Mouse (Mus musculus): ENCODE results near the gene E2f6. TPM values are rescaled to one million over a fixed set of nuclear protein-coding genes. Genes with fewer than 3 reads are reported as not detected.

The E2f6 gene
- total RNA-seq, 2 experiments from 2014 or later = 84.6 to 86.7 TPM

DNA sequence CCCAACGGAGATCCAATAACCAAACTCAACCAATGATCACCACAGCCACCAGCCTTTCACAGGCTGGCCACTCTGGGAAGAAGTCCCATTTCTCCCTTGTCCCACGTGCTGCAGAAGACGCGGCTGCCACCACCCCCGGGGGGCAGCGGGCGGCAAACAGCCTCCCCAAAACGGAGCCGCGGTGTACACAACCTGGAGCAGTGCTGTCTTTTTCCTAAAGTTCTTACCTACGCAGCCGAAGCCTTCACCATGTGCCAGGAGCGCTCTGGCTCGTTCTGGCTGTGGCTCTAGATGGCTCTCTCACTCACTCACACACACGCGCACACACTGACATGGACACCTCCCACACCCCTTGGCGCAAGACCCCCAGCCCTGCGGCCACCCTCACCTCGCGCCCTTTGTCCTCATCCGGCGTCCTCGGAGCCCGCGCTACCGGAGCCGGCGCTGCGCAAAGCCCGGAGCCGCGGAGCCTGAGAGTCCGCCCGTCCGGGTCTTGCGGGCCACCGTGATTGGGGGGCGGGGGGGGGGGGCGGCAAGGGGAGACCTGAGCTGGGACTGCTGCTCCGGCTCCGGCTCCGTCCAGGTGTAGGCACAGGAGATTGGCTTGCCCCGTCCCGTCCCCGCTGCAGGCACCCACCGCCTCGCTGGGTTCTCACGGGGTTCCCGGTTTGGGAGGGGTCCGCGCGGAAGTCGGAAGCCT lies 10.4 kb upstream of the E2f6 start, which contains the start of gene Greb1:
Greb1 (minus strand) TSS at position 628 of the 700 bp plus-strand sequence.
- DNase-seq = no peak

DNA sequence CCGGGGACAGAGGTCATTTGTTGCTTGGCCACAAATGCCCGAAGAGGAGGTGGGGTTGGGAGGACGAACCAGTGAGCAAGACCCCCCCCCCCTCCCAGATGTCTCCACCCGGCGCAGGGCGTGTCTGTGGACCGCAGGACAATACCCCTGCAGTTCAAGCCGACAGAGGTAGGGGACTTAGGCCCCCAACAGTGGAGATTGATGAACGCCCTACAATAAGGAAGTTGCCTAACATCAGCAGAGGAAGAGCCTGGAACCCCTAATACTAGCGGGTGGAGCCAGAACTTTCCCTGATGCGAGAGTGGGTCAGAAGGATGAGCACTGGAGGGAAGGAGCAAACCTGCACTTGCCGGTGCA lies 9.8 kb upstream of the E2f6 start:
- no peak for DNase-seq

DNA sequence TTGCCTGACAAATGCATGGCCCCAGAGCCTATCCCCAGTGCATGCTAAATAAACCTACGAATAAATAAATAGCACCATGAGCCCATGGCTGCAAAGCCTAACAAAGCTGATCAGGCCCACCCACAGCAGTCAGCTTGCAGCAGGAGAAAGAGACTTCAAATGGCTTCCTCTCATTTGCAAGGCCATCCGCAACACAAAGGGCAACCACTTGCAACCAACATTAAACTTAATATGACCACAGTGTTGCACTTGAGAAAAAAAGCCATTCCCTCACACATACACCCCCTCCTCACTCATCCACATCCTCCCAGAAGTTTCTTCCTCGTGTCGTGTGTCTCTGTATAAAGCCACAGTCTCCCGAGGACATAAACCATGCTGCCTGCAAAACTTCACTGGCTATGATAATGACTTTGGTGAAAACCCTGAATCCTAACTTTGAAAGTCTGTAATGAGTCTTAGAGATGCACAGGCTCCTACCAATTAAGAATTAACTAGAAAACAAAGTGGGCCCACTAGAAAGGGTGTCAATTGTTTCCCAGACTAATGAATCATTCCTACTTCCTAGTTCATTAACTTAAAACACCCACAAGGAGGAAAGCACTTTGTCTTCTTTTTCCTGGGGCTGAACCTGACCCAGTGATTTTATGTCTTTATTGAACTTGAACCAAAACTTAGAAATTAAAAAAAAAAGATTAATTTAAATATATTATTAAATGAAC lies 7.4 kb upstream of the E2f6 start:
- DNase-seq = no peak

DNA sequence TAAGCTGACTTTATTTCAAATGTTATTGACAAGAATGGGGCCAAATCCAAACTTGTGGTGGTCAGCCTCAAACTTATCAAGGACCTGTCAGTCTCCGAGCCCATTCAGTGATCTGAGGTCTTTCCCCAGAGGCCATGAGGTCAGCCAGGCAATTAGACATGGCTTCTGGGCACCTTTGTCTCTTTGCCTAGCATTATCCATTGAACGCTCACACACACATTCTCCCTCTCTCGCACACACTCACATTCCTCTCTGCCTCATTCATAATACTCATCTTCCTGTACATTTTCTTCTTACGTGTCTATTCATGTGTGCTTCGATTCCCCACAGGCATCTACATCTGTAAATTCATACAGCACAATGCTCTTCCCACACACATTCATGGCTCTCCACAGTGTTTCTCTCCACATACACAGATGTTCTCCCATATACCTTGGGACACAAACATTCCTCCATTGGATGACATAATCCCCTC lies 6.8 kb upstream of the E2f6 start:
- no peak for DNase-seq

DNA sequence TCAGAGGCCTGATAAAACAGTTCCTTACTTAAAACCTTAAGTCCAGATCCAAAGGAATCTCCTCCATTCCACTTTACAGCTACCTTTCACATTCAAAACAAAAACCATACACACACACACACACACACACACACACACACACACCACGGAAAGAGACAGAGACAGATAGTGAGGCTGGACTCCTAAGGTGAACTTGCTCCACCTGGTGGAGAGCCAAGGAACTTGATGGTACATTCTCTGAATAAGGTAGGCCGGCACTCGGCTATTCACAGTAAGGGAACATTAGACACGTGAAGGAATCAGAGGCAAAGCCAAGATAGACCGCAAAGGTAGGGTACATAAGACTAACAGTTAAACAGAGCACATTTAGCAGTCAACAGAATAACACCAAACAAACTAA lies 5.3 kb upstream of the E2f6 start:
- peak; percentile 73 to 89 for DNase-seq

DNA sequence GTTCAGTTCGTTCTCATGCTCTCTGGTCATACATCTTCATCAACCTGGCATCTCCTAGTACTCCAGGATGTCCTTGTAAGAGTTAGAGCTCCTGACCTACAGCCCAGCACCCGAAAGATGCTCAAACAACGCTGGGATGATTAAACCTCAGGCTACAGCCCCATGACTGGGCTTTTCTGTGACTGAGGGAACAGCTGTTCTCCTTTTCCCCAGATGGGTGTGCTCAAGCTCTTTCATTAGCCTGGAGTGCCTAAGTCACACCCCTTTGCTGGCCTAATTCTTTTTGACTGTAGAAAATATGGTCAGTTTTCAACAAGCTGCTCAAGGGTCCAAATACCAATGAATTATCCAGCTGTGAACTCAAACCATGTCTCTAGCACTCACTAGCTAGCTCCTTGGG lies 2.7 kb upstream of the E2f6 start:
- peak; percentile 42 to 68 for DNase-seq

DNA sequence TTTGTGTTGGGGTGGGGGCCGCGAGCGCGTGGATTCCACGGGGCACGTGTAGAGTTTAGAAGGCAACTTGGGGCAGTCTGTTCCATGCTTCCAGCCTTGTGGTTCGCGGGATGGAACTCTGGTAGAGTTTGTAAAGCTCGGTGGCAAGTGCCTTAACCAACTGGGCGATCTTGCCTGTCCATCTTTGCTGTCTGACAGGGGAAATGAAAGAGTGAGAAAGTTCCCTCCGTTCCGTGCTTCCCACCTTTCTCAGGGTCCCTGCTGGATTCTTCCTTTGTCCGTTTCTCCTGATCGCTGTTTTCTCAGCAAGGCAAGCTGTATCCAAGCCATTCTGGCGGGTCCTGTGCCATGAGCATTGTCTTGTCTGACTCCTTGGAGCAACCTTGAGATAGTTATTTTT lies 714 bp downstream of the E2f6 start:
- peak in 1 of 2 experiments; percentile 40 for DNase-seq

DNA sequence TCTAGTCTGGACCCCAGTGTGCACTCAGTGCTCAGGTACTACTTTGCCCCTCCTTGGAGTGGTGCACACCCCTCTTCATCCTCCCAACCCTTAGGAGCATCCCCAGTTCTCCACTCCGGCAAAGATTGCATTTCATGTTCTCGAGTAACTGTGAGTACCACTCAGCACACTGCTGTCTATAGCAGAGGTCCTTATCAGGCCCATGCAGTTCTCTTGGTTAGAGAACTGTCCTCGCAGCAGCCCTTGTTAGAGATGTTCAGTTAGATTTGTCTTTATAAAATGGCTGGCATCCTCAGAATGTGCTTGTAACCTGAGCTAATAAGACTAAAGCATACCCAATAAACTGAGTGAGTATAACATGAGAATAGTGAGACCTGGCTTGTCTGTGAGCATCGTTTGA lies 6.4 kb downstream of the E2f6 start:
- DNase-seq = no peak

DNA sequence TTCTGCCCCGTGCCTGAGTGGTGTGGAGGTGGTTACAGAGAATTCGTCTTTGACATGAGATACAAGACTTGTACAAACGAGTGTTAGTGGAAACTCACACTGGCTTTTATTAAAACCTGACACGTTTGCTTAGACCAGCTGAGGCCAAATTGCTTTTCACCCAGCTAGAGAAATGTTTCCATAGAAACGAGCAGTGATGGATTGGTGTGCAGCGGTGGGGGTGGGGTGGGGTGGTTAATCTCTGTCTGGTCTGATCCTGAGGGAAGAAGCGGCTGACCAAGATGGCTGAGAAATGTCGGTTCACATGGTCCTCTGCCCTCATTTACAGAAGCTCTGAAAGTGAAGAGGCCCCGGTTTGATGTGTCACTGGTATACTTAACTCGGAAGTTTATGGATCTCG lies 7.8 kb downstream of the E2f6 start:
- DNase-seq = no peak

DNA sequence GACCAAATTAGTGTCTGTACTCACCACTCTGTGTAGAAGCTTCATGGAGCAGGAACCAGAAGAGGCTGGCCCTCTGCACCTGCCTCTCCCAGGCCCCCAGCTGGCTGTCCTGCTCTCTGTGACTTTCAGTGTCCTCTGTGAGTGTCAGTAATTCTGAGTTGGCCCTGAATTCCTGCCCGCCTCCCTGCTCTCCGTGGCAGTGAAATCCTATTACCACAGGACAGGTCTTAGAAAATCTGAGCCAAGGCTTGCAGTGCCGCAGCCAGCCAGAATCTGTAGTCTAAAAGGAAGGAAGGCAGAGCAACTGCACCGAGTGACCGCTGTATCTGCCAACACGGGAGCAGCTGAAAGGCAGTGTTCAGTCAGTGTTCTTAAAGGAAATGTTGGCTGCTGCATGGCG lies 10.0 kb downstream of the E2f6 start:
- DNase-seq = peak; percentile 48 to 62

DNA sequence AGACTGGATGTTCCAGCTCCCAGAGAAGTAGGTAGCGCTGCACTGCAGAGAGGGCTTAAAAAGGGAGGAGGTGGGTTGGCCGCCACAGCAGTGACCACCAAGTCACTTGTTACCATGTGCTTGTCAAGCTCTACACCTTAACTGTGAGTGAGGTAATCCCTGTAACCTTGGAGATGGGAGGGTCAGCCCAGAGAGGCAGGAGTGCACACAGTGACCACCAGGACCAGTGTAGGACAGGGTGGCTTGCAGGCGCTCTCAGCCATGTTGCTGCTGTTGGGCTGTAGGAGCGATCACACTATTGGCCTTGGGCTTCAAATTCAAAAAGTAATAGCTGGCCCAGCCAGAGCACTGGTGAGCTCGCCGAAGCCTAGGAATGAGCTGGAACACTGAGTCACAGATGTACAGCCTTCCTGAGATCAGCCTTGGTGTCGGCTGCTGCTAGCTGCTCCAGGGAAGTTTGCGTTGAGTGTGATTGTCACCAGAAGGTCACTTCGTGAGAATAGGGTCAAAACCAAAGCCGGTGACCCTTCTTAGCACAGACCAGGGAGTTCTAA lies 11.5 kb downstream of the E2f6 start:
- no peak for DNase-seq

DNA sequence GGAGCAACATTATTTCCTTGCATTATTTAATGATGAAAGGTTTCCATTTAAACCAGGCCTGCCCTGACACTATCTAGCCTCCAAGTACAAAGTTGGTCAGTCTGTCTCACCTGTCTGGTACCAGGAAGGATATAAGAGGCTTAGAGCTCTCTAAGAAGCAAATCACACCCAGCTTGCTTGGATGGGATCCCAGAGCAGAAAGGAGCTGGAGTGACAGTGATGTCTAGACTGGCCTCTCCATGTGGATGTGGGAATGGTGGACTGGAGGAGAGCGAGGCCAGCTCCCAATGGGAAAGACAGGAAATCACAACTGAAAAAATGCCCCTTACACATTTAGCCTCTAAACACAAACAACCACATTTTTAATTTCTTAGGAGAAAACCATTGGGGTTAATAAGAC lies 12.9 kb downstream of the E2f6 start:
- DNase-seq = no peak

DNA sequence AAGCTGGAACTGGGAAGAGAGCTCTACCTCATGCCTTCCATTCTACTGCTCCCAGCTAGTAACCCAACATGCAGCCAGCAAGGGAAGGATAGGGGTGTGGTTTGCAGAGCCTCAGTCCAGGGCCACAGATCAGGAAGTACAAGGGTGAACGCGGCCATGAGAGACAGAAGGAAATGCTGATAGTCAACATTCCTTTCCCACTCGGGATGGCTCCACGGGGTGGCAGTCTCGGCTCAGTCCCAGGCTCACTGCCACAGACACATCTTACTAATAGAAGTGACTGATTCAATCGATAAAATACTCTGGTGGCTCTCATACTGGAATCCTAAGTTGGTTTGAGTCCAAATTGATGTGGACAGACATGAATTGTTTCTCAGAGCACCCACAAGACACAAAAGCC lies 17.7 kb downstream of the E2f6 start:
- DNase-seq = peak; percentile 75 to 81

DNA sequence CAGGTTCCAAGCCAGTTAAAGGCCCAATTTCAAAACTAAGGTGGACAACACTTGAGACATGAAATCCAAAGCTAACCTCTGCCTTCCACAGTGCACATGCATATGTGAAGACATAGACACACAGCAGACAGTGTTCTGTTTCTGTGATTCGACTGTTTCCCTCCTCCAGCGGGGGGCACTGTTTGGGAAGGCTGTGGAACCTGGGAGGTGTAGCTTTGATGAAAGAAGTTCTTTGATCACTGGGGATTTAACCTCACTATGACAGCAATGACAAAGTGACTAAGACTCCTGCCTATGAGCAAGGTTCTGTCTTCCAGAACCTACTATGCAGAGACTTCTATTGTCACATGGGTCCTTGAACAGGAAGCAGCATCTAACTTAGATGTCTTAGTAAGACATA lies 19.0 kb downstream of the E2f6 start:
- DNase-seq = no peak

DNA sequence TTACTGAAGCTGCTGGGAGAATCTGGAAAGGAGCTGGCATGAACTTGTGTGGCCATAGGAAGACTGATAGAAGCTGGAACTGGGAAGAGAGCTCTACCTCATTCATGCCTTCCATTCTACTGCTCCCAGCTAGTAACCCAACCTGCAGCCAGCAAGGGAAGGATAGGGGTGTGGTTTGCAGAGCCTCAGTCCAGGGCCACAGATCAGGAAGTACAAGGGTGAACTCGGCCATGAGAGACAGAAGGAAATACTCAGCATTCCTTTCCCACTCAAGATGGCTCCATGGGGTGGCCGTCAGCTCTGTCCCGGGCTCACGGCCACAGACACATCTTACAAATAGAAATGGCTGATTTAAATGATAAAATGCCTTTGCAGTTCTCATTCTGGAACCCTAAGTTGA lies 20.3 kb downstream of the E2f6 start:
- DNase-seq = peak in 1 of 2 experiments; percentile 33

DNA sequence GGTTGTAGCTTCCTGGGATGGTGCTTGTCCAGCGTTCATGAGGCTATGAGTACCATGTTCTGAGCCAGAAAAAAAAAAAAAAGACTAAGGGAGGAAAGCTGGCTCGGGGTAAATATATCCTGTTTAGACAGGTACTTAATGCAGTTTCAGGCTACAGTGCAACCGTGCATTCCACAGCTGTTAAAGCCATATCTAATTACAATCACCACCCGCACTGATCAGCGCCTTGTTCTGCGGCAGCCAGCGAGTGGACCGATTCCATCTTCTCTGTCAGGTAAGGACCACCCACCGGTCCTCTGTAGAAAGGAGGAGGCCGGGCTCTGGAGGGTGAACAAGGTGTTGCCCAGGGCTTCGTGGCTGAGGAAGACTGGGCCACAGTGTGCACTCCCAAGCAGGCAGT lies 23.9 kb downstream of the E2f6 start:
- peak in 1 of 2 experiments; percentile 33 for DNase-seq

DNA sequence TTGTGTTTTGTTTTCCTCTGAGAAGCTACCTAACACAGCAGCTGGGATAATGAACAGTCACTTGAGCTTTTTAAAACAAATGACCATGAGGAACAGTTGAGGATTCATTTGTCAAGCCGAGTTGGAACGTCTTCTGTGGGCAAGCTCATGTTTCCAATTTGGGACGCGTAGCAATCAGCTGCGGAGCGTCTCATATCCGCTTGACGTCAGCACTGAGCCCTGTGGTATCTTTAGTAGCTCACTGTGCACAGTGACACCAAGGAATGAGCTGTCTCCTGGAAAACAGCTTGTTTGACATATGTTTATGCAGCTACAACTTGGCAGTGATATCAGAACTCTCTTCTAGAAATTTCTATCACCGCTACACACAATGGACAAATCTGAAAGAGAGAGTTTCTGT lies 25.4 kb downstream of the E2f6 start:
- peak; percentile 81 to 91 for DNase-seq

DNA sequence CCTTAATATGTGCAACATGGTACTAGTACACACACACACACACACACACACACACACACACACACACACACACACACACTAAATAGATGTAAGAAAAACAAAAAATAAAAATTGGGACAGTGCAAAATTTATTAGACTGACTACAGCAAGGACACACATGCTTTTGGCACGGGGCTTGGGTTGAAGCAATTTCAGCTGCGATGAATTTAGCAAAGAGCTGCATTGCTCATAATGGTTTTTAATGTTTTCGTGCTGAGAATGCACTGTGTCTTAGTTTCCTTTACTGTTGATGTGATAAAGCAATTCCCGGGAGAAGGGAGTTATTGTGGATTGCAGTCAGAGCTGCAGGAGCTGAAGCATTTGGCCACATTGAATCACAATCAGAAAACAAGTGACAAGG lies 27.0 kb downstream of the E2f6 start:
- peak in 1 of 2 experiments; percentile 29 for DNase-seq

DNA sequence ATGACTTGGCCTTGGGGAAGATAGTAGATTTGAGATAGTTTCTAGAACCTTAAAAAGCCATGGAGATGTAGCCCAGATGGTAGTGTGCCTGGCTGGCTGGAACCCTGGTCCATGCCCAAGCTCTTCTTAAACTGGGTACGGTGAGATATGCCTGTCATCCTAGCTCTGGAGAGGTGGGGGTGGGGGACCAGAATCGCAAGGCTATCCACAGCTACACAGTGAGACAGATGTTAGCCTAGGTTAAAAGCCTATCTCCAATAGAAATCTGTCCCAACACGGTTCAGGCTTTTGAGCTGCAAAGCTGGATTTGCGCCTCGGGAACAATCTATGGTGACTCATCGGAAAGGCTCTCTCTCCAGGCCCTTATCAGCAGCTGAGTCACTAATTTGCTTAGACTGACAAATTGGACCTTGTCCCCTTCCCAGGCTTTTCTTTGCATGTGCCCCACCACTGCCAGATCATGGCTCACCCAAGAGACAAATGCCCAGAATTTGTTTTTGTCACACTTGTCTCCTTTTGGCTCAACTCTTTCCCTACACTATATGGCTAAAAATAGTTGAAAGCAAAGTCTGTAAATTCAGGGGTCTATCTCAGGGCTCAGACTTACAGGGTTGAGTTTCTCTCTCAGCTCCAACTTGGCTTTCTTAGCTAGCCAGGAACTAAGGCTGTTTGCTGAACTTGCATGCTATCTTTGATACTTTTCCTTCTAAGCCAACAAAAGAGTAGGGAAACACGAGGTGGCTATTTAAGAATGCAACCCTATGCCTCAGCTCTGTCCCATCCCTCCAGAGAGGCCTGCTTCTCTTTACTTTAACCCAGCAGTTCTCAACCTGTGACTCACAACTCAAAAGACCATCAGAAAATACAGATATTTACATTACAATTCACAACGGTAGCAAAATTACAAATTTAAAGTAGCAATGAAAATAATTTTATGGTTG lies 30.3 kb downstream of the E2f6 start:
- peak; percentile 70 to 82 for DNase-seq

DNA sequence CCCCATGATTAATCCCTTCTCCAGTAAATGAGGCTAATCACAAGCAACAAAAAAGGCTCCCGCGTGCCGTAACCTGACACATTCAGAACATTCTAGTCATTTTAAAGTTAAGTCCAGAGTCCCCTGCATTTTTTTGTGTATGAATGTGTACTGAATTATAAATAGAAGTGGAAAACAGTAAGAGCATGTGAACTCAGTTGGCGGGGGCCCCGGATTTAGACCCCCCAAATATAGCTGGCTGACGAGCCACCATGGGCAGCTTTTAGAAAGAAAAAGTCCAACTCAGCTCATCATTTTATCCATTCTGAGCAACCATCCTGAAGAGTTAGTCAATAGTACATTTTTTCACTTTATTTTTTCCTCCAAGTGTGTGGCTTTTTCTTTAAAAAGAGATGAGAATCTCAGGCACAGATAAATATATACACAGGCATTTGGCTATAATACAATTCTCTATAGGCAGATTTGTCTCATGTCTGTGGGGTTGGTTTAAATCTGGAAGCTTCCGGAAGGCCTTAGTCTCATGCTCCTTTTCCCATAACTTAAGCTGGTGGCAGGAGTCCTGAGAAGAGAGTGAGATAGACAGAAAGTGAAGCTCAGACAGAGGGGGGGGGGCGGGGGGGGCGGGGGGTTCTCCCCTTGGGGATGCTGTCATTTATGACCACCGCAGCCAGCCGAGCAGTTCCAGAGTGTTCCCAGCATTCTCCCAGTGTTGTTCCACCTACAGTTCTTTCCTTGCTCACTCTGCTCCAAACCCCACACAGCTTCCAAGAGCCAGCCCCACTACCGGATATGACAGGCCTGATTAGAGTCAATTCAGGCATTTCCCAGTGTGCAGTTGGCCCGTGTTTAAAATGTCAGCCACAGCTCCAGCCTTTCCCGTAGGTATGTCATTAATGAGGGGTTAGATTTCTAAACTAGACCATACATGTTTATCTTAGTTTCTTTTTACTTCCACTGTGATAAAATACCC lies 34.1 kb downstream of the E2f6 start:
- DNase-seq = peak; percentile 62 to 77

DNA sequence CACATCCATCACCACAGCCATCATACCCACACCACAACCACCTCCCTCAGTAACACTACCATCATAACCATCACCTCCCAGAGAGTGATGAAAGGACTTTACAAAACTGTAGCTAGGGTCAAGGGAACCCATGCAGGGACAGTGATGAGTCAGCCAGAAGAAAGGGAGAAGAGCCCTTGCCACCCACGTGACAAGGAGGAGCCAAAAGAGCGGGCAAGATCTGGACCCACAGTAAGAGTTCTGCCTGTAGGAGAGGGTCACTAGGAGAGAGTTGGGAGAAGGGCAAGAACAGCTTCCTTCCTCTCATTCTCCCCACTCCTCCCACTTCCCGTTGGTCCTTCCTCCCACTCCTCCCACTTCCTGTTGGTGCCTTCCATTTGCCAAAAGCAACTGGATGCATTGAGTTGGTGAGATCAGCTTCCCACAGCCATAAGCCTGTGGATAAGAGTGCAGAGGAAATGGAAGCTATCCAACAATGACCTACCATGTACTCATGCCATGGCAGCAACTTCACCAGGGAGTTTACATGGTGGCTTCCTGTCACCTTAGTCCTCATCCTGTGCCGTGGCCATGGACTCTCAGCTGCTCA lies 36.5 kb downstream of the E2f6 start:
- peak in 1 of 2 experiments; percentile 68 for DNase-seq
